Mouse (Mus musculus): ENCODE results near the gene Luzp1. TPM values are rescaled to one million over a fixed set of nuclear protein-coding genes. Genes with fewer than 3 reads are reported as not detected.

Gene Luzp1
- total RNA-seq, 2 experiments from 2014 or later: 29.3 to 38.1 TPM

Other genes with a start within 250 kb of the Luzp1 start
- 100 to 1,000 TPM; 126 to 148 TPM for gene Tcea3, start 222.0 kb upstream of the Luzp1 start, total RNA-seq (2021)
- 10 to 100 TPM; 32.3 to 34.8 TPM for gene Zfp46, start 185.1 kb upstream of the Luzp1 start, total RNA-seq (2021)
- 10 to 100 TPM; 41.9 to 46.0 TPM for gene Hnrnpr, start 158.8 kb upstream of the Luzp1 start, total RNA-seq (2021)
- gene Htr1d, start 46.2 kb upstream of the Luzp1 start, total RNA-seq (2021): not detected
- gene 6030445D17Rik, start 7.5 kb upstream of the Luzp1 start, total RNA-seq (2021): under 1 TPM; 0.15 to 0.21 TPM
- gene Kdm1a, start 133.0 kb downstream of the Luzp1 start, total RNA-seq (2021): 10 to 100 TPM; 28.2 to 30.6 TPM
- gene Tex46, start 140.7 kb downstream of the Luzp1 start, total RNA-seq (2021): not detected
- not detected for gene Lactbl1, start 152.9 kb downstream of the Luzp1 start, total RNA-seq (2021)